Mouse (Mus musculus) midbrain, embryonic 16.5 days (tissue): ENCODE measurements around the gene Chid1. TPM values are rescaled to one million over a fixed set of nuclear protein-coding genes. Genes with fewer than 3 reads are reported as not detected.

Experiments used
- ATAC-seq: fragments of 200-750 bp; cut with Nextera tagmentation; 2 replicates; pipeline ENCODE4 v1.8.0; 2017; ENCODE audit warnings: moderate TSS enrichment
- H3K27ac ChIP-seq: fragments of 300-500 bp; sonication (generic); 2 replicates; pipeline ENCODE4 v1.5.1; 2014; ENCODE audit warnings: mild to moderate bottlenecking, low read length, mixed read lengths
- H3K27me3 ChIP-seq: fragments of 300-500 bp; sonication (generic); 2 replicates; pipeline ENCODE4 v1.6.1; 2014; ENCODE audit warnings: low read depth, low read length, mixed read lengths; ENCODE audit not compliant: control insufficient read depth, insufficient read depth
- H3K36me3 ChIP-seq: fragments of 300-500 bp; sonication (generic); 2 replicates; pipeline ENCODE4 v1.6.1; 2014; ENCODE audit warnings: mild to moderate bottlenecking, low read length, moderate library complexity, mixed read lengths; ENCODE audit not compliant: control insufficient read depth, insufficient read depth
- H3K4me1 ChIP-seq: fragments of 300-500 bp; sonication (generic); 2 replicates; pipeline ENCODE4 v1.6.1; 2014; ENCODE audit warnings: mild to moderate bottlenecking, low read length, mixed read lengths; ENCODE audit not compliant: control insufficient read depth, insufficient read depth
- H3K4me2 ChIP-seq: fragments of 300-500 bp; sonication (generic); 2 replicates; pipeline ENCODE4 v1.6.1; 2014; ENCODE audit warnings: mild to moderate bottlenecking, low read length, mixed read lengths
- H3K4me3 ChIP-seq: fragments of 300-500 bp; sonication (generic); 2 replicates; pipeline ENCODE4 v1.5.1; 2014; ENCODE audit warnings: low read depth, mild to moderate bottlenecking, low read length, moderate library complexity, mixed read lengths
- H3K9ac ChIP-seq: fragments of 300-500 bp; sonication (generic); 2 replicates; pipeline ENCODE4 v1.6.1; 2014; ENCODE audit warnings: low read depth, low read length, mixed read lengths
- H3K9me3 ChIP-seq: fragments of 300-500 bp; sonication (generic); replicated peaks from 2 replicates; pipeline ENCODE4 v1.6.1; 2014; ENCODE audit warnings: mild to moderate bottlenecking, low read length, mixed read lengths; ENCODE audit not compliant: control insufficient read depth, poor library complexity, severe bottlenecking
- WGBS: fragments of 180-500 bp; shearing (Covaris S2); extraction: QIAGEN DNeasy Blood & Tissue Kit; methylation state at CpG from one replicate; pipeline ENCODE4 v1.1.7; 2014; 5-methylcytosine and 5-hydroxymethylcytosine counted together
- polyA plus RNA-seq: library from polyadenylated mRNA; unstranded; fragments of >200 nt; fragmentation: Nextera tagmentation; extraction: Ambion mirVana; gene quantifications from 2 replicates; pipeline ENCODE4 v1.2.1, GENCODE M21; 2015

Gene Chid1
- polyA plus RNA-seq, 1 experiment from 2014 or later, result 52.8 TPM

DNA sequence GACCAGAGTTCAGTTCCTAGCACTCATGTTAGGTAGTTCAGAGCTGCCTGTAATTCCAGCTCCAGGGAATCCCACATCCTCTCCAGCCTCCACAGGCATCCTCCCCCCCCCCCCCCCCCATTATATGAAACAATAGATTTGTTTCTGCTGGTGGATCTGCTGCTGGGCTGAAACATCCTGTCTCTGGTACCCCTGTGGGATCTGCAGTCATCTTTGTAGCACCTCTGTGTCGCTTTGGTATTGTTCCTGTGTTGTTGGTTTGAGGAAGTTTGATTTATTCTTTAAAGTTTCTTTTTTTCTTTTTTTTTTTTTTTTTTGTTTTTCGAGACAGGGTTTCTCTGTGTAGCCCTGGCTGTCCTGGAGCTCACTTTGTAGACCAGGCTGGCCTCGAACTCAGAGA lies 35.8 kb upstream of the Chid1 start:
- H3K9ac ChIP-seq, result no peak overlapping the region
- H3K36me3 ChIP-seq, result no peaks in the 10 kb centered on the region
- no peaks in the 10 kb centered on the region for H3K4me1 ChIP-seq
- no peak overlapping the region for H3K27ac ChIP-seq
- 96% methylated on average over 2 of the region's 3 CpGs for WGBS
- H3K4me3 ChIP-seq, result no peak overlapping the region
- no peaks in the 10 kb centered on the region for H3K27me3 ChIP-seq
- no peak for ATAC-seq
- no peaks in the 10 kb centered on the region for H3K9me3 ChIP-seq
- H3K4me2 ChIP-seq, result no peak overlapping the region

DNA sequence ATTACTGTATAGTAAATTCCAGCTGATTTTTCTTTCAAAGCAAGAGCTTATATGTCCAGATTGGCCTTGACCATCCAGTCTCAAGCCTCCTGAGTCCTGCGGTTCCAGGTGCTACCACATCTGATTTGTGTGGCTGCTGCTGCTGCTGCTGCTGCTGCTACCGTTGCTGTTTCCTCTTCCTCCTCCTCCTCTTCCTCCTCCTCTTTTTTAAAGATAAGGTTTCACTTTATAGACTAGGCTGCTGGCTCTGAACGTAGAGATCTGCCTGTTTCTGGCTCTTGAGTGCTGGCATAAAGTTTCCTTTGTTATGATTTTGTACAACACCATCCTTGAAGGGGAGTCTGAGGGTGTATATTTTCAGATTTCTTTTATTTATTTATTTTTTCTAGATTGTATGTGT lies 34.4 kb upstream of the Chid1 start:
- ATAC-seq, result no peak
- H3K4me1 ChIP-seq, result no peaks in the 10 kb centered on the region
- no peaks in the 10 kb centered on the region for H3K9me3 ChIP-seq
- H3K4me2 ChIP-seq, result no peak overlapping the region
- no peaks in the 10 kb centered on the region for H3K36me3 ChIP-seq
- no peak overlapping the region for H3K4me3 ChIP-seq
- H3K27ac ChIP-seq, result no peak overlapping the region
- no peak overlapping the region for H3K9ac ChIP-seq
- 89% methylated on average over 3 of the region's 3 CpGs for WGBS
- no peaks in the 10 kb centered on the region for H3K27me3 ChIP-seq

DNA sequence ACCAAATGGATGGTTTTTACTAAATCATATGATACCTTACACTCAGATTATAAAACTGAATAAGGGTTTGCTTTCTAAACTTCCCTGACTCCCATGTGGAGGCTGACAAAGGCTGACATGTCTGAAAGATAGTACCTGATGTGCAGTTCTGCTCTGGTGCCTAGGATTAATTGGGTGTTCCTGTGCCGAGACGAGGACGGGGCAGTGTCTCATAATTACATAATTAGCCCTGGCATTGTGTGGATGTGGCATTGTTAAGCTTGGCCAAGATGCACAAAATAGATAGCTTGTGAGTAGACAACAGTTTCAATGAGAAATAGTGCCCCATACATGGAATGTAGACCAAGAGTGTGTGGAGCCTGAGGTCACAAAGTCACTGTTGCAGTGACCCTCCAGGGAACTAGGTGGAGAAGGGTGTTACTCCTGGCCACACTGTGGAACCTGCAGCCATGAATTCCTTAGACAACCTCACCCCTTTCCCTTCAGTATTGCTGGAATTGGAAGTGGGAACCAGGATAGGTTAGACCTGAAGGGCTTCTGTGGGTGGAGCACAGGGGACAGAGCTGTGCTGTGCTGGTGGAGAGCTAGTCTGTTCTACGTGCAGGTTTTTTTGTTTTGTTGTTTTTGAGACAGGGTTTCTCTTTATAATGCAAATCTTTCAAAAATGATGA lies 31.1 kb upstream of the Chid1 start:
- no peak for ATAC-seq
- Histone ChIP-seq H3K27me3 (no peaks in the 10 kb centered on the region), H3K4me2 (no peak overlapping the region), H3K4me3 (no peak overlapping the region), H3K9ac (no peak overlapping the region), H3K36me3 (no peaks in the 10 kb centered on the region), H3K27ac (no peak overlapping the region), H3K4me1 (peaks cover 17% of the 10 kb centered on the region), H3K9me3 (no peaks in the 10 kb centered on the region)
- WGBS, result 78% methylated on average over 4 of the region's 4 CpGs

DNA sequence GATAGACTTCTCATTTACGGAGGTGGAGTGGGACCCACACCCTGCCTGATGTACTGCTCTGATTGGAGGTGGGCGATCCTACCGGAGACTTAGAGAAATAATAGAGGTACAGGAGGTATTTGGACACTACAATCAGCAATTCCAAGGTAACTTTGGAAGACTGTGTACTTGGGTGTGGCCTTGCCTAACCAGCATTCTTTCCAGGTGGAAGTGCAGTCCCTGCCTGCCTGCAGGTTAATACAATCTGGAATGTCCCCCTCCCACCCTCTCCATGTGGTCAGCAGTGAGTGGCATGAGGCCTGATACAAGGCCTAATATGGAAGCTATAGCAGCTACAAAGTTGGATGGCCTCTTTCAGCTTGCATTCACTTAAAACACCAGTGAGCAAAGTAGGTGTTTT lies 30.3 kb upstream of the Chid1 start:
- Histone ChIP-seq H3K27me3 (no peaks in the 10 kb centered on the region), H3K4me2 (no peak overlapping the region), H3K36me3 (no peaks in the 10 kb centered on the region), H3K4me1 (peaks cover 22% of the 10 kb centered on the region), H3K9me3 (no peaks in the 10 kb centered on the region), H3K9ac (no peak overlapping the region), H3K27ac (no peak overlapping the region), H3K4me3 (no peak overlapping the region)
- no peak for ATAC-seq
- 92% methylated on average over 3 of the region's 3 CpGs for WGBS

DNA sequence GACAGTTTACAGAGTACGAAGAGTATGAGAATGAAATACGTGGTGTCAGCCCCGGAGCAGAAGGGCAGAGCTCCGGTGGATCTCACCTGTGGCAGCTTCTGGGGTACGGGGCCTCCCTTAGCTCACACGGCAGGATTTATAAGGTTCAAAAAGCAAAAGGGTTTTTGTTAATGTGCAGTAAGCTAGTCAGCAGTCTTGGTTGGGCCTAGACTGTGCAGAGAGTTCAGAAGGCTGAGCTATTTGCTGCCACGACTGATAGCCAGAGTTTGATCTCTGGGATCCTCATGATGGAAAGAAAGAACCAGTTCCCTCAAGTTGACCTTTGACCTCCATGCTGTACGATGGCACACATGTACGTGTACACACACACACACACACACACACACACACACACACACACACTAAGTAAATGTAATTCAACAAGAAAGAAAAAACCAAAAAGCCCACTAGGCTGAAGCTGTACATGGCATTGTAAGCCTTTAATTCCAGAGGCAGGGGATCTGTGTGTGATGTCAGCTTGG lies 29.7 kb upstream of the Chid1 start:
- Histone ChIP-seq H3K27ac (no peak overlapping the region), H3K4me1 (peaks cover 28% of the 10 kb centered on the region), H3K9me3 (no peaks in the 10 kb centered on the region), H3K4me2 (no peak overlapping the region), H3K9ac (no peak overlapping the region), H3K36me3 (no peaks in the 10 kb centered on the region), H3K4me3 (no peak overlapping the region), H3K27me3 (no peaks in the 10 kb centered on the region)
- WGBS, result 88% methylated on average over 9 of the region's 9 CpGs
- ATAC-seq, result no peak

DNA sequence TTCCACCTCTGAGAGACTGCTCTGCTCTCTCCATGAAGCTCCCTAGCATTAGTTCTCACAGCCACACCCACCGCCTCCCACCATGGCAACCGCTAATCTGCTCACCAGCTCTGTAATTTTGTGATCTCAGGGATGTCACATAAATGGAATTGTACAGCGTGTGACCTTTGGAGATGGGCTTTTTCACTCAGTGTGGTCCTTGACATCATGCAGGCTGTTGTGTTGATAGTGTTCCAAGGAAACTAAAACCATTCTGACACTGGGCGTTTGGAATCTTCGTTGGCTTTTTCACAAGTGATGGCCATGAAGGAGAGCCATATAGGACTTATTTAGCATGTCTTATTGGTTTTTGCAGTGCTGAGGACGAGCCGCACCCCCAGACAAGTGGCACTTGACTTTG lies 26.9 kb upstream of the Chid1 start:
- H3K36me3 ChIP-seq, result no peaks in the 10 kb centered on the region
- no peak overlapping the region for H3K27ac ChIP-seq
- H3K4me3 ChIP-seq, result no peak overlapping the region
- ATAC-seq, result no peak
- H3K4me2 ChIP-seq, result no peak overlapping the region
- 62% methylated on average over 7 of the region's 7 CpGs for WGBS
- no peak overlapping the region for H3K9ac ChIP-seq
- peaks cover 41% of the 10 kb centered on the region for H3K4me1 ChIP-seq
- H3K9me3 ChIP-seq, result no peaks in the 10 kb centered on the region
- H3K27me3 ChIP-seq, result no peaks in the 10 kb centered on the region

DNA sequence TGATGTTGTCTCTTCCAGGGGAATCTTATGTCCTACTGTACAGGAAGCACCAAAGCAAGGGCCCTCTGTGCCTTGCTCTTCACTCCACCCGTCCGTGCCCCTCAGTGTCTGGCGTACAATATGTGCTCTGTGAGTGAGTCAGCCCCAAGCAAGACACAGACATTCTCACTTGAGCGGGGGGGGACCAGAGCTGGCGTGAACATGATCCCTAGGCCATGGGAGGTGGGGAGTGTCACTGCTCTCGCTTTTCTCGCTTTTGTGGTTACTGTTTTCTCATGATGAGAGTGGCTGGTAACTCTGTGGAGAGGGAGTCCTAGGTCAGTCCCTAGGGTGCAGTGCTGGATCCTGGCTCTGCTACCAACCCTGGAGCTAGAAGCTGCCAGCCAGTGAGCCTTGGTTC lies 24.9 kb upstream of the Chid1 start:
- H3K4me3 ChIP-seq, result no peak overlapping the region

DNA sequence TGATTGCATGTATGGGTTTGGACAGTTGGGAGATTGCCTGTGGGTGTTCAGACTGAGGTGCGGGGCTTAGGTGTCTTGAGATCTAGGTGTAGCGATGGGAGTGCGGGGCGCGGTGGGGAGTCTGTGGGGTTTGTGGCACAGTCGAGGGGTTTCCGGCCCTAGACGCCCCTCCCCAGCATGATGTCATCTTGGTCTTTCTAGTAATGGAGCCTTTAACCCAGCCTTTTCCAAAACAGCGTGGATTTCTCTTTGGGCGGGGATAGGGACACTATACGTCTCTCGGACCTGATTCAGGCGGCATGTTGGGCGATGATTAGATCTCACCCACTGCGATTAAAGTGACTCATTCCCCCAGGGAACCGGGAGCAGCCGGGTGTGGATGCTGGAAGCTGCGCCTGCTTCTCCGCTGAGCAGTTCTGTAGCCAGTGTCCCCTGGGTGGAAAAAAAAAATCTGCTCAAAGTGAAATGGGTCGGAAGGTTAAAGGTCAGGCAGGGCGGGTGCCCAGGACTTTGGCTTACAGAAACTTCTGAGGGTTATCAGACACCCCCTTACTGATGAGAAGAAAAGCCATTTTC lies 23.3 kb upstream of the Chid1 start:
- Histone ChIP-seq H3K4me2 (peak overlapping the region; percentile 92), H3K27ac (peak overlapping the region; percentile 88), H3K36me3 (no peaks in the 10 kb centered on the region), H3K9me3 (no peaks in the 10 kb centered on the region), H3K9ac (peak overlapping the region; percentile 100), H3K4me3 (peak overlapping the region; percentile 99), H3K27me3 (no peaks in the 10 kb centered on the region), H3K4me1 (peaks cover 36% of the 10 kb centered on the region)
- ATAC-seq, result peak; percentile 40
- under 1% methylated on average over 21 of the region's 21 CpGs for WGBS

More for the DNA sequence above, 24.9 kb upstream of the Chid1 start:
- Histone ChIP-seq H3K9me3 (no peaks in the 10 kb centered on the region), H3K27me3 (no peaks in the 10 kb centered on the region), H3K27ac (no peak overlapping the region), H3K4me1 (peaks cover 45% of the 10 kb centered on the region), H3K36me3 (no peaks in the 10 kb centered on the region), H3K4me2 (no peak overlapping the region), H3K9ac (no peak overlapping the region)
- WGBS, result 87% methylated on average over 7 of the region's 7 CpGs
- no peak for ATAC-seq

DNA sequence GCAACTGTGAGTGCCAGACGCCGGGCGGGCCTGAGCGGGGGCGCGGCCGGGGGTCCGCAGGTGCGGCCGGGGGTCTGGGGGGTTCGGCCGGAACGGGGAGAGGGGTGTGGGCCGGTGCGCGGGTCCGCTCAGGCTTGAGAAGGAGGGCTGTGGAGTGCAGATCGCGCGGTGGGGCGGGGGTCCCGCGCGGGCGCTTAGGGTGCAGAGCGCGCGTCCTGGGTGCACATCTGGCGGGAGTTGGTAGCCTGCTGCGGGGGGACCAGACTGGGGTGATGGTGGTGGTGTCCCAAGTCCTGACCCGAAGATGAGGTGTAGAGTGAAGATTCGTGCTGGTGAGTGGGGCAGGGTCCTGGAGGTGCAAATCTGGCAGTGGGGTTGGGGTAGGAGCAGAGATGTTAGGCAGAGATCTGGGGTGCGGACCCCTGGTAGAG lies 22.8 kb upstream of the Chid1 start:
- Histone ChIP-seq H3K27ac (peak overlapping the region; percentile 88), H3K27me3 (no peaks in the 10 kb centered on the region), H3K4me2 (peak overlapping the region; percentile 92), H3K9ac (peak overlapping the region; percentile 100), H3K9me3 (no peaks in the 10 kb centered on the region), H3K36me3 (no peaks in the 10 kb centered on the region), H3K4me3 (peak overlapping the region; percentile 99), H3K4me1 (peaks cover 35% of the 10 kb centered on the region)
- WGBS, result 1% methylated on average over 23 of the region's 33 CpGs
- peak; percentile 53 for ATAC-seq
